Mouse (Mus musculus) CH12.LX (cell line): ENCODE data around the gene Lekr1. TPM values are rescaled to one million over a fixed set of nuclear protein-coding genes. Genes with fewer than 3 reads are reported as not detected.

Source experiments
- DNase-seq: peaks from one replicate; pipeline ENCODE4 v3.0.0-alpha.2; 2013; ENCODE audit errors: extremely low read depth
- H3K27ac ChIP-seq: 2 replicates; pipeline ENCODE4 v1.5.1; 2012; ENCODE audit warnings: low read depth, mild to moderate bottlenecking, control low read depth, moderate library complexity; ENCODE audit not compliant: insufficient read depth
- H3K27me3 ChIP-seq: replicated peaks from 2 replicates; pipeline ENCODE3; 2012; ENCODE audit warnings: inconsistent platforms
- H3K36me3 ChIP-seq, 2 experiments: replicated peaks in 1 of 2; 2 replicates each; pipeline versions ENCODE3 to v1.6.1; 2012; ENCODE audit warnings: inconsistent platforms in 1 of 2, low read length in 1 of 2, mild to moderate bottlenecking in 1 of 2, mixed read lengths in 1 of 2, moderate library complexity in 1 of 2; ENCODE audit not compliant: control insufficient read depth in 1 of 2, insufficient read depth in 1 of 2
- H3K4me1 ChIP-seq, 2 experiments: 2 replicates each; pipeline ENCODE4 v1.6.1; 2012; ENCODE audit warnings: inconsistent platforms in 1 of 2, moderate library complexity in 1 of 2; ENCODE audit not compliant: insufficient read depth in 2 of 2, control insufficient read depth in 1 of 2
- H3K4me2 ChIP-seq: 2 replicates; pipeline ENCODE4 v1.6.1; 2012; ENCODE audit warnings: low read depth, mild to moderate bottlenecking, control low read depth; ENCODE audit not compliant: poor library complexity, insufficient read depth, severe bottlenecking
- H3K4me3 ChIP-seq, 3 experiments: fragments of 150-350 bp in 1 of 3; sonication (generic) in 1 of 3; replicated peaks in 1 of 3; 2 replicates each; pipeline versions ENCODE3 to v1.5.1; 2011 to 2012; ENCODE audit warnings: low read depth in 2 of 3, low read length in 2 of 3, mild to moderate bottlenecking in 2 of 3, moderate library complexity in 2 of 3, control low read depth in 1 of 3, improper control_type of control experiment in 1 of 3, inconsistent platforms in 1 of 3, mixed read lengths in 1 of 3; ENCODE audit not compliant: poor library complexity in 1 of 3
- H3K79me2 ChIP-seq: replicated peaks from 2 replicates; pipeline ENCODE4 v1.6.1; 2012; ENCODE audit warnings: mild to moderate bottlenecking, moderate library complexity; ENCODE audit not compliant: control insufficient read depth, poor library complexity, insufficient read depth, severe bottlenecking; ENCODE audit errors: extremely low read depth
- H3K9ac ChIP-seq: 2 replicates; pipeline ENCODE4 v1.6.1; 2012; ENCODE audit warnings: low read depth, mild to moderate bottlenecking, control low read depth, moderate library complexity; ENCODE audit not compliant: insufficient read depth
- H3K9me3 ChIP-seq: replicated peaks from 2 replicates; pipeline ENCODE3; 2012; ENCODE audit warnings: low read length, inconsistent platforms, mixed read lengths
- BHLHE40 ChIP-seq: IDR thresholded peaks from 2 replicates; pipeline ENCODE4 v1.6.1; 2011; ENCODE audit warnings: mild to moderate bottlenecking, low read depth, low read length, improper control_type of control experiment
- CHD1 ChIP-seq: IDR thresholded peaks from 2 replicates; pipeline ENCODE4 v1.6.1; 2012; ENCODE audit warnings: low read depth, low read length, improper control_type of control experiment, inconsistent platforms
- CHD2 ChIP-seq: IDR thresholded peaks from 2 replicates; pipeline ENCODE4 v1.6.1; 2011; ENCODE audit warnings: low read length, improper control_type of control experiment
- CTCF ChIP-seq, 2 experiments: IDR thresholded peaks in 1 of 2; conservative IDR thresholded peaks in 1 of 2; 2 replicates each; pipeline ENCODE4 v1.5.1; 2011 to 2012; ENCODE audit warnings: low read depth in 2 of 2, low read length in 2 of 2, improper control_type of control experiment in 1 of 2, inconsistent platforms in 1 of 2, mild to moderate bottlenecking in 1 of 2, moderate library complexity in 1 of 2
- EP300 ChIP-seq: IDR thresholded peaks from 2 replicates; pipeline ENCODE4 v1.6.1; 2011; ENCODE audit warnings: low read length, improper control_type of control experiment
- HCFC1 ChIP-seq: IDR thresholded peaks from 2 replicates; pipeline ENCODE4 v1.6.1; 2012; ENCODE audit warnings: low read depth, mild to moderate bottlenecking, inconsistent platforms, low read length, improper control_type of control experiment
- JUN ChIP-seq: IDR thresholded peaks from 2 replicates; pipeline ENCODE4 v1.6.1; 2011; ENCODE audit warnings: low read depth, mild to moderate bottlenecking, low read length, improper control_type of control experiment, moderate library complexity; ENCODE audit not compliant: insufficient read depth
- MAFK ChIP-seq: IDR thresholded peaks from 2 replicates; pipeline ENCODE4 v1.6.1; 2011; ENCODE audit warnings: low read length, improper control_type of control experiment; ENCODE audit not compliant: insufficient replicate concordance
- MAZ ChIP-seq: IDR thresholded peaks from 2 replicates; pipeline ENCODE4 v1.6.1; 2012; ENCODE audit warnings: low read depth, mild to moderate bottlenecking, inconsistent platforms, low read length, improper control_type of control experiment, moderate library complexity
- MXI1 ChIP-seq: IDR thresholded peaks from 2 replicates; pipeline ENCODE4 v1.6.1; 2011; ENCODE audit warnings: mild to moderate bottlenecking, low read depth, low read length, improper control_type of control experiment
- MYC ChIP-seq: IDR thresholded peaks from 2 replicates; pipeline ENCODE4 v1.6.1; 2011; ENCODE audit warnings: low read depth, mild to moderate bottlenecking, improper control_type of control experiment, low read length
- NELFE ChIP-seq: IDR thresholded peaks from 2 replicates; pipeline ENCODE4 v1.6.1; 2011; ENCODE audit warnings: low read depth, low read length, improper control_type of control experiment
- NRF1 ChIP-seq: IDR thresholded peaks from 2 replicates; pipeline ENCODE4 v1.6.1; 2014; ENCODE audit warnings: low read depth, mild to moderate bottlenecking, inconsistent platforms, low read length, improper control_type of control experiment, moderate library complexity
- PAX5 ChIP-seq: IDR thresholded peaks from 2 replicates; pipeline ENCODE4 v1.6.1; 2012; ENCODE audit warnings: low read length, inconsistent platforms, mixed read lengths
- POLR2A ChIP-seq: IDR thresholded peaks from 2 replicates; pipeline ENCODE4 v1.6.1; 2011; ENCODE audit warnings: low read depth, mild to moderate bottlenecking, improper control_type of control experiment, low read length
- RCOR1 ChIP-seq: conservative IDR thresholded peaks from 2 replicates; pipeline ENCODE4 v1.6.1; 2012; ENCODE audit warnings: low read depth, mild to moderate bottlenecking, inconsistent platforms, low read length, improper control_type of control experiment
- SIN3A ChIP-seq: IDR thresholded peaks from 2 replicates; pipeline ENCODE4 v1.6.1; 2012; ENCODE audit warnings: low read length, improper control_type of control experiment, inconsistent platforms
- SMC3 ChIP-seq: IDR thresholded peaks from 2 replicates; pipeline ENCODE4 v1.6.1; 2011; ENCODE audit warnings: low read depth, low read length, improper control_type of control experiment
- TBP ChIP-seq: conservative IDR thresholded peaks from 2 replicates; pipeline ENCODE4 v1.6.1; 2011; ENCODE audit warnings: low read depth, low read length, improper control_type of control experiment
- UBTF ChIP-seq: IDR thresholded peaks from 2 replicates; pipeline ENCODE4 v1.6.1; 2012; ENCODE audit warnings: low read depth, mild to moderate bottlenecking, inconsistent platforms, low read length, improper control_type of control experiment, moderate library complexity
- USF1 ChIP-seq: IDR thresholded peaks from 2 replicates; pipeline ENCODE4 v1.6.1; 2014; ENCODE audit warnings: low read depth, mild to moderate bottlenecking, inconsistent platforms, low read length, improper control_type of control experiment
- dilution Hi-C: fragments of 300-500 bp; cut with MboI; formaldehyde crosslinking; loops from 2 replicates; pipeline ENCODE4 v1.14.3; 2020; ENCODE audit warnings: low sequenced_read_pairs; ENCODE audit not compliant: extremely low pct_unique_long_range_greater_than_20kb, extremely low pct_ligation_motif_present
- in situ Hi-C: fragments of 300-500 bp; cut with MboI; formaldehyde crosslinking; loops from 3 replicates; pipeline ENCODE4 v1.14.3; 2019; ENCODE audit warnings: low sequenced_read_pairs, low pct_ligation_motif_present, low pct_unique_long_range_greater_than_20kb, mixed read lengths
- polyA plus RNA-seq: library from polyadenylated mRNA; unstranded; fragments of >175 nt; gene quantifications from 2 replicates; pipeline ENCODE4 v1.2.1, GENCODE M21; 2012; ENCODE audit warnings: low read depth; ENCODE audit not compliant: insufficient read length
- total RNA-seq, 2 experiments: library from RNA; depleted of rRNA; stranded (reverse); fragments of 300-350 nt in 1 of 2; fragments of >200 nt in 1 of 2; gene quantifications; 2 replicates each; pipeline ENCODE4 v1.2.3; 2012 to 2014

Lekr1 gene
- total and polyA plus RNA-seq, 3 experiments = 0.17 to 1.4 (median 0.47) TPM

GRCm38 (mm10) chr3:65847158-65847787, 181.2 kb downstream of the Lekr1 start:
- Histone ChIP-seq H3K79me2 (no peaks in the 10 kb centered on the region), H3K4me1 (peaks cover 0 to 7% of the 10 kb centered on the region in 2 experiments; a peak in 2 of 4 replicates), H3K4me3 (no peak overlapping the region), H3K9ac (no peak overlapping the region), H3K27me3 (no peaks in the 10 kb centered on the region), H3K9me3 (no peaks in the 10 kb centered on the region), H3K4me2 (no peak overlapping the region), H3K27ac (no peak overlapping the region), H3K36me3 (no peaks in the 10 kb centered on the region)
- DNase-seq = no peak
- TF ChIP-seq HCFC1 (no peak), NRF1 (no peak), CHD1 (no peak), CTCF (conservative IDR thresholded peaks at IDR 0.05 in 1 of 2, IDR thresholded peaks at IDR 0.05 in 1 of 2; ENCODE audit: low read depth in 2 of 2, low read length in 2 of 2) (no peak), NELFE (no peak), JUN (no peak), BHLHE40 (no peak), MAFK (no peak), SMC3 (no peak), EP300 (no peak), CHD2 (no peak), SIN3A (no peak), TBP (no peak), UBTF (no peak), MYC (no peak)
- dilution Hi-C loops = no loop called here
- in situ Hi-C loops = no loop called here

- no peaks in the 10 kb centered on the region for H3K9me3 ChIP-seq
- H3K4me1 ChIP-seq = peaks cover 0 to 22% of the 10 kb centered on the region in 2 experiments
- no peak overlapping the region for H3K27ac ChIP-seq
- H3K27me3 ChIP-seq = no peaks in the 10 kb centered on the region
- dilution Hi-C loops (no loop called here), in situ Hi-C loops (loop anchor here (25.0 kb wide), 1 partner anchor 316 kb away; the partner anchor contains the start of gene Tiparp)
- no peak overlapping the region for H3K9ac ChIP-seq
- no peaks in the 10 kb centered on the region for H3K79me2 ChIP-seq
- no peak overlapping the region for H3K4me3 ChIP-seq
- no peak for DNase-seq
- no peaks in the 10 kb centered on the region for H3K36me3 ChIP-seq
- H3K4me2 ChIP-seq = no peak overlapping the region
- TF ChIP-seq PAX5 = no peak
- TF ChIP-seq CHD1 = no peak
- no peak for TF ChIP-seq POLR2A
- TF ChIP-seq MYC = no peak
- no peak for TF ChIP-seq USF1
- TF ChIP-seq RCOR1 = no peak
- no peak for TF ChIP-seq NELFE
- TF ChIP-seq MXI1 = no peak
- no peak for TF ChIP-seq MAZ
- TF ChIP-seq CTCF (conservative IDR thresholded peaks at IDR 0.05 in 1 of 2, IDR thresholded peaks at IDR 0.05 in 1 of 2; ENCODE audit: low read depth in 2 of 2, low read length in 2 of 2) = no peak
- TF ChIP-seq, all 38 proteins: peak for 0
These were observed 187.7 kb downstream of the Lekr1 start for GRCm38 (mm10) chr3:65853746-65854145.
